Comparison of ENCODE assay signal across 20 mouse cellular contexts in genomic region chr17:86676336-86676735, GRCm38 (mm10).
A peak's percentile ranks its signal among the peaks of the same experiment; 100 is the strongest.
DNase-seq lines count a peak whose midpoint lies in the region; TF ChIP-seq lines count a peak whose summit lies in the region.
"Had no signal": no experiment of that assay in that cellular context is flagged by ENCODE, and none has a peak within 500 bp of the region (broad histone marks: within the 10 kb centered on the region; RNA-seq: fewer than 3 reads in every experiment).

No protein-coding gene starts in this region.

- H3K4me3 ChIP-seq in heart, adult 2 months, result no peak overlapping the region

- no peaks in the 10 kb centered on the region for H3K27me3 ChIP-seq in heart, adult 2 months (ENCODE audit: control insufficient read depth, insufficient read depth, low read length)
- H3K27me3 ChIP-seq: CH12.LX, Patski had no signal

- no peak for TF ChIP-seq POLR2A in heart, adult 2 months (IDR thresholded peaks at IDR 0.05; ENCODE audit: insufficient read depth, low read depth, low read length)

- no peaks in the 10 kb centered on the region for H3K36me3 ChIP-seq in heart, adult 2 months (ENCODE audit: control insufficient read depth, insufficient read depth, low read length)
- H3K36me3 ChIP-seq: G1E had no signal

- no peak for TF ChIP-seq EP300 in heart, adult 2 months (IDR thresholded peaks at IDR 0.05; ENCODE audit: insufficient read depth, low read depth, low read length)

- DNase-seq in heart, adult 11 months, result peak; percentile 81
- no peak for DNase-seq in heart, adult 2 months
- peak; percentile 25 for DNase-seq in R1 (ENCODE audit: low read depth, low spot score)
- DNase-seq in yolk sac, embryonic 10.5 days (ENCODE audit: low spot score), result peak; percentile 76
- DNase-seq in adrenal gland, postnatal 10 days, result no peak
- DNase-seq in embryo, embryonic 9.5 days (ENCODE audit: extremely low spot score), result no peak
- DNase-seq: adrenal gland, adult 2 months; adrenal gland, adult 8-10 months; adrenal gland, postnatal 14 days; adrenal gland, postnatal 25 days; adrenal gland, postnatal 36 days; B cell, adult 2 months; cerebellum, adult 11 months; cerebellum, adult 11-12 months; cerebellum, adult 18-20 months; cerebellum, adult 2 months; cerebellum, adult 8-10 months had no signal

- H3K27ac ChIP-seq in heart, adult 2 months, result no peak overlapping the region

- no peak overlapping the region for H3K9ac ChIP-seq in heart, adult 2 months (ENCODE audit: low read depth, low read length)

- 81% methylated on average over 5 of the region's 5 CpGs for WGBS in heart, adult 2 months

- TF ChIP-seq CTCF in heart, adult 2 months (IDR thresholded peaks at IDR 0.05), result no peak

- no peaks in the 10 kb centered on the region for H3K79me2 ChIP-seq in heart, adult 2 months (replicated peaks; ENCODE audit: control insufficient read depth, insufficient read depth, low read length)

- H3K4me1 ChIP-seq in heart, adult 2 months (ENCODE audit: control insufficient read depth, insufficient read depth, low read length), result peaks cover under 1% of the 10 kb centered on the region; the same call in 1 of the 2 replicates

- intact Hi-C loops in heart, adult 2 months (cut with DNase I), result no loop called here

Comparison
In these comparisons a context has a peak if more than half of its experiments do, and no peak if none do; other contexts are left out.
1. DNase-seq: peak in heart, adult 11 months (single experiment), R1 (single experiment) and yolk sac, embryonic 10.5 days (single experiment); none in heart, adult 2 months (0 of 2), adrenal gland, postnatal 10 days (single experiment) and embryo, embryonic 9.5 days (single experiment).